Mouse (Mus musculus): ENCODE data around the gene Lax1. TPM values are rescaled to one million over a fixed set of nuclear protein-coding genes. Genes with fewer than 3 reads are reported as not detected.
"Not testable (repeated sequence)": the region's sequence is repeated elsewhere in the genome, so short reads cannot be mapped to it uniquely, and the experiment has no call there.

Lax1 gene
- polyA plus RNA-seq, 1 experiment from 2014 or later: 0.81 TPM

- WGBS: 74% methylated on average over 10 of the region's 10 CpGs
- H3K4me2 ChIP-seq: no peak overlapping the region
- 0 out of 2 replicates have a peak, but pooled peaks have one; percentile 33 for ATAC-seq (replicated peaks; ENCODE audit: low FRiP score)
- no peaks in the 10 kb centered on the region for H3K27me3 ChIP-seq
- no peaks in the 10 kb centered on the region for H3K9me3 ChIP-seq (replicated peaks)
- H3K4me1 ChIP-seq: peaks cover 14% of the 10 kb centered on the region
- H3K36me3 ChIP-seq: no peaks in the 10 kb centered on the region
- H3K4me3 ChIP-seq (replicated peaks): no peak overlapping the region
- no peak overlapping the region for H3K9ac ChIP-seq
- 0 out of 2 replicates have a peak overlapping the region, but pooled peaks have one; percentile 18 for H3K27ac ChIP-seq
Measured at GRCm38 (mm10) chr1:133685749-133686519, 4.0 kb downstream of the Lax1 start.

DNA sequence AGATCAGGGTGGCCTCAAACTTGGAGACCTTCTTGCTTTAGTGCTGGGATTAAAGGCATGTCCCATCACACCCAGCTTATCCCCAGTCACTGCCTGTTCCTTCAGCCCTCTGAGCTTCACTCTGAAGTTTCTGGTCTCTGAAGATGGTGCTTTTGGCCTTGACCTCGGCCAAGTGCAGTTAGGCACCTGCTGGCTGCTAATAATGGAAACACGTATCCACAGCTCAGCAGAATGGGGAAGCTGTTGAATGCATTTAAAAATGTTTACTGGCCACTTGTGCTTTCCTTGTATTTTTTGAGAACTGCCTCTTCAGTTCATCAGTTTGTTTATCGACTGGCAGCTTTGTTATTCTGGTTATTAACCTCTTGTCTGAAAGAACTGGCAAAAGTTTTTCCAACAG, 18.1 kb downstream of the Lax1 start:
- no peak for ATAC-seq (replicated peaks; ENCODE audit: low FRiP score)
- Histone ChIP-seq H3K27me3 (no peaks in the 10 kb centered on the region), H3K9ac (no peak overlapping the region), H3K36me3 (no peaks in the 10 kb centered on the region), H3K4me2 (no peak overlapping the region), H3K4me1 (no peaks in the 10 kb centered on the region), H3K27ac (no peak overlapping the region), H3K9me3 (replicated peaks) (no peaks in the 10 kb centered on the region), H3K4me3 (replicated peaks) (no peak overlapping the region)
- 78% methylated on average over 3 of the region's 3 CpGs for WGBS

- Histone ChIP-seq H3K9me3 (replicated peaks) (no peaks in the 10 kb centered on the region), H3K4me1 (no peaks in the 10 kb centered on the region), H3K9ac (no peak overlapping the region), H3K4me2 (no peak overlapping the region), H3K27me3 (no peaks in the 10 kb centered on the region), H3K4me3 (replicated peaks) (no peak overlapping the region), H3K27ac (no peak overlapping the region), H3K36me3 (no peaks in the 10 kb centered on the region)
- no peak for ATAC-seq (replicated peaks; ENCODE audit: low FRiP score)
- WGBS: 84% methylated on average over 3 of the region's 3 CpGs
Measured at GRCm38 (mm10) chr1:133671266-133671665, 18.6 kb downstream of the Lax1 start.

DNA sequence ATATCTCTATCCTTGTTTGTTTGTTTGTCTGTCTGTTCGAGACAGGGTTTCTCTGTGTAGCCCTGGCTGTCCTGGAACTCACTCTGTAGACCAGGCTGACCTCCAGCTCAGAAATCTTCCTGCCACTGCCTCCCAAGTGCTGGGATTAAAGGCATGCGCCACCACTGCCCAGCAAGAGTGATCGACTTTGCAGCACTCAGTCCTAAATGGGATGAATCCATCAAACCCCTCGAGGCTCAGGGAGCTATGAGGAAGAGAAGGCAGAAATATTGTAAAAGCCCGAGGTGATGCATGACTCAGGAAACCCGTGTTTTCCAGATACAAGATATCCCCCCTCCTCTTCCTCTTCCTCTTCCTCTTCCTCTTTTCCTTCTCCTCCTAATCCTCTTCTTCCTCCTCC, 19.1 kb downstream of the Lax1 start:
- no peak overlapping the region for H3K4me3 ChIP-seq (replicated peaks)
- no peak for ATAC-seq (replicated peaks; ENCODE audit: low FRiP score)
- no peak overlapping the region for H3K9ac ChIP-seq
- no peaks in the 10 kb centered on the region for H3K4me1 ChIP-seq
- no peak overlapping the region for H3K4me2 ChIP-seq
- H3K36me3 ChIP-seq: no peaks in the 10 kb centered on the region
- WGBS: 76% methylated on average over 6 of the region's 6 CpGs
- H3K27ac ChIP-seq: no peak overlapping the region
- no peaks in the 10 kb centered on the region for H3K9me3 ChIP-seq (replicated peaks)
- no peaks in the 10 kb centered on the region for H3K27me3 ChIP-seq

DNA sequence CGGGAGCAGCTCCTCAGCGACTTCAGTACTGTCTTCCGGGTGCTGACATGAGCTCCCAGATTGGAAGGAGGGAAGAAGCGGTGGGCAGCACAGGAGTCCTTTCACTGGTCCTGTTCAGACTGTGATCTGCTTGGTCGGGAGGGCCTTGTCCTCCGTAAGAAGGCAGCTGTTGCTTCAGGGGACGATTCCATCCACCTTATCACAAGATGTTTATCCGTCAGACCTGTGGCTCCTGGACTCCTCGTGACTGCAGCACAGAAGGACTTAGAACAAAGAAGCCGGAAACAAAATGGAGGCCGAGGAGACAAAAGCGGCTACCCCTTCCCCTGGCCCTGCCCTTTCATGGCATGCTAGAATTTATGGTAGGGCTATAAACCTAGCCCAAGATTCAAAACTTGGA, 19.7 kb downstream of the Lax1 start:
- Histone ChIP-seq H3K36me3 (no peaks in the 10 kb centered on the region), H3K4me3 (replicated peaks) (no peak overlapping the region), H3K27me3 (no peaks in the 10 kb centered on the region), H3K4me1 (no peaks in the 10 kb centered on the region), H3K27ac (no peak overlapping the region), H3K9me3 (replicated peaks) (no peaks in the 10 kb centered on the region), H3K4me2 (no peak overlapping the region), H3K9ac (no peak overlapping the region)
- ATAC-seq (replicated peaks; ENCODE audit: low FRiP score): no peak
- 74% methylated on average over 12 of the region's 12 CpGs for WGBS

DNA sequence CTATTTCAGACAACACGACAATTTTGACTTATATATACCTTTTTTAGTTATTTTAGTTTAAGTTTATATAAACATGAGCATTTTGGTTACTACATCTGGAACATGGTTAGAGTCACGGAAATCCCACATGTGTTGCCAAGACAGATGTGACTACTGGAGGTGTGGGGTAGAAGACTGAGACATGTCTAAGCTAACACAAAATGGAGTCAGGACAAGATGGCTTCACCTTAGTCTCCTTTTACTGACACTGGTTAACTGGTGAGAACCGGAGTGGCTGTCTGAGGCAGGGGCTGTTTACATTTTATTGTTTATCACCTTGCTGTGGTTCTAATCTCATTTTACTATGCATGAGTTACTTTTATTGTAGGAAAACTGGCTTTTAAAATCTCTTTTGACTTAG, 21.3 kb downstream of the Lax1 start:
- no peak overlapping the region for H3K4me3 ChIP-seq (replicated peaks)
- no peak overlapping the region for H3K9ac ChIP-seq
- no peaks in the 10 kb centered on the region for H3K27me3 ChIP-seq
- no peak overlapping the region for H3K27ac ChIP-seq
- H3K9me3 ChIP-seq (replicated peaks): no peaks in the 10 kb centered on the region
- H3K36me3 ChIP-seq: no peaks in the 10 kb centered on the region
- no peak overlapping the region for H3K4me2 ChIP-seq
- no peak for ATAC-seq (replicated peaks; ENCODE audit: low FRiP score)
- 84% methylated on average over 3 of the region's 3 CpGs for WGBS
- H3K4me1 ChIP-seq: no peaks in the 10 kb centered on the region

DNA sequence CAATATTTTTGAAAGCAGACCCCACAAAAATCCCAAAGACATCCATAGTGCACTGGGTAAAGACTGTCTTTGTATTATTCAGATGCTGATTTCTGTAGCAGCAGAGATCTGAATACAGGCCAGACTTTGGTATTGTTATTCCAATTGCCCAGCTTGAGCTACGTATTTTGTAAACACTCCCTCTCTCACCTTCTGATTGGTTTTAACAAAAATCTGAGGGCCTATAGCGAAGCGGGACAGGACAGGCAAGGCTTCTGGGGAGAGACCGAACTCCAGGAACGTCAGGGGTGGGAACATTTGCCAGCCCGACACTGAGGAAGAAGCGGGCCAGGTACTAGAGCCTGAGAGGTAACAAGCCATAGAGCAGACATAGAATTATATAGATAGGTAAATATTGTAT, 22.2 kb downstream of the Lax1 start:
- WGBS: 69% methylated on average over 7 of the region's 7 CpGs
- H3K9ac ChIP-seq: no peak overlapping the region

DNA sequence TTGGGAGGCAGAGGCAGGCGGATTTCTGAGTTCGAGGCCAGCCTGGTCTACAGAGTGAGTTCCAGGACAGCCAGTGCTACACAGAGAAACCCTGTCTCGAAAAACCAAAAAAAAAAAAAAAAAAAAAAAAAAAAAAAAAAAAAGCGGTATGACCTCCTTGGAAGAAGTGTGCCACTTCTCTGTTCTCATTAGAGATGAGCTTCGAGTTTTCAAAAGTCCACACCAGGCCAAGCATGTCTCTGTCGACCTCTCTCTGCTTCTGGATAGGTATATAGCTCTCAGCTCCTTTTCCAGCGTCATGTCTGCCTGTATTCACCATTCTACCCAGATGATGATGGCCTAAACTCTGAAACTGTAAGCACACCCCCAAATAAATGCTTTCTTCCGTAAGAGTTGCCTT, 24.2 kb downstream of the Lax1 start:
- ATAC-seq (replicated peaks; ENCODE audit: low FRiP score); H3K27me3 ChIP-seq; H3K36me3 ChIP-seq; H3K27ac ChIP-seq; H3K4me2 ChIP-seq; H3K9me3 ChIP-seq (replicated peaks); H3K9ac ChIP-seq; H3K4me1 ChIP-seq; H3K4me3 ChIP-seq (replicated peaks): not testable (repeated sequence)
- 87% methylated on average over 7 of the region's 8 CpGs for WGBS

More for the DNA sequence above, 22.2 kb downstream of the Lax1 start:
- H3K36me3 ChIP-seq: no peaks in the 10 kb centered on the region
- no peaks in the 10 kb centered on the region for H3K4me1 ChIP-seq
- no peak overlapping the region for H3K27ac ChIP-seq
- H3K9me3 ChIP-seq (replicated peaks): no peaks in the 10 kb centered on the region
- no peak overlapping the region for H3K4me2 ChIP-seq
- H3K4me3 ChIP-seq (replicated peaks): no peak overlapping the region
- no peaks in the 10 kb centered on the region for H3K27me3 ChIP-seq
- no peak for ATAC-seq (replicated peaks; ENCODE audit: low FRiP score)

DNA sequence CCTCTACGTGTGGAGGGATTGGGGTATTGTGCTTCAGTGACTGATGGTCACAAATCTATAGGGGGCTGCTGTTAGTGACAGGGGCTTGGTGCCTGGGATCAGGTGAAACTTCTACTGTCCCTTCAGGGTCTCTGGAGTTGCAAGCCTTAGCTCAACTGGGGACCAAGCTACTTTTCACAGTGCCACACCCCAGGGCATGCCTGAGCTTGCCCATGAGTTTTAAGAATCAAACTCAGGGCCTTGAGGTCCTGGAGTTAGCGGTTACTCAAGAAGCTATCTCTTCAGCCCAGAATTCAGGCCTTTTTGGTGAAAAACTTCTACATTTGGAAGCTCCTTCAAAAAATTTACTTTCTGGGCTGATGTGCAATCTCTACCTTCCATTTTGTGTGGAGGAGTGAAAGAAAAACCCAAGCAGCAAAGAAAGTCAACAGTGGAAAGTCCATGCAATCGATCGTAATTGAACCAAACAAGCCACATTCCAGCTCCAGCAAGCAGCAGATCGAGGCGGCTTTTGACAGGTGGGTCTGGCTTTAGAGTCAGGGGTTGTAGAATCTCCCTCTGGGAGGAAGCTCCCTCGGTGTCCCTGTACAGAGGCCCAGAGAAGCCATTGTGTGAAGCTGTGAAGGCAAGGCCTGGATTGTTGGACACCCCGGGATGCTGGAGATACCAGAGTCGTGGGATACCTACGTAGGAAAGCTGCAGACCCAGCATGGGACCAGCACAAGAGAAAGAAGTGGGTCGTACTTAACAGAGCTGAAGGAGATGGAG, 25.5 kb downstream of the Lax1 start:
- H3K4me3 ChIP-seq (replicated peaks): no peak overlapping the region
- no peak overlapping the region for H3K9ac ChIP-seq
- no peak overlapping the region for H3K4me2 ChIP-seq
- H3K27ac ChIP-seq: no peak overlapping the region
- no peaks in the 10 kb centered on the region for H3K27me3 ChIP-seq
- peaks cover 3% of the 10 kb centered on the region for H3K36me3 ChIP-seq
- peaks cover 7% of the 10 kb centered on the region for H3K4me1 ChIP-seq
- ATAC-seq (replicated peaks; ENCODE audit: low FRiP score): no peak
- H3K9me3 ChIP-seq (replicated peaks): no peaks in the 10 kb centered on the region
- 78% methylated on average over 11 of the region's 11 CpGs for WGBS

- Histone ChIP-seq H3K27me3 (no peaks in the 10 kb centered on the region), H3K4me1 (peaks cover 17% of the 10 kb centered on the region), H3K27ac (no peak overlapping the region), H3K9me3 (replicated peaks) (no peaks in the 10 kb centered on the region), H3K4me3 (replicated peaks) (no peak overlapping the region), H3K9ac (no peak overlapping the region), H3K36me3 (peaks cover 13% of the 10 kb centered on the region), H3K4me2 (no peak overlapping the region)
- ATAC-seq (replicated peaks; ENCODE audit: low FRiP score): no peak
- 70% methylated on average over 4 of the region's 4 CpGs for WGBS
Measured at GRCm38 (mm10) chr1:133663427-133663826, 26.5 kb downstream of the Lax1 start.

GRCm38 (mm10) chr1:133662941-133663340, 27.0 kb downstream of the Lax1 start:
- H3K27ac ChIP-seq: no peak overlapping the region

DNA sequence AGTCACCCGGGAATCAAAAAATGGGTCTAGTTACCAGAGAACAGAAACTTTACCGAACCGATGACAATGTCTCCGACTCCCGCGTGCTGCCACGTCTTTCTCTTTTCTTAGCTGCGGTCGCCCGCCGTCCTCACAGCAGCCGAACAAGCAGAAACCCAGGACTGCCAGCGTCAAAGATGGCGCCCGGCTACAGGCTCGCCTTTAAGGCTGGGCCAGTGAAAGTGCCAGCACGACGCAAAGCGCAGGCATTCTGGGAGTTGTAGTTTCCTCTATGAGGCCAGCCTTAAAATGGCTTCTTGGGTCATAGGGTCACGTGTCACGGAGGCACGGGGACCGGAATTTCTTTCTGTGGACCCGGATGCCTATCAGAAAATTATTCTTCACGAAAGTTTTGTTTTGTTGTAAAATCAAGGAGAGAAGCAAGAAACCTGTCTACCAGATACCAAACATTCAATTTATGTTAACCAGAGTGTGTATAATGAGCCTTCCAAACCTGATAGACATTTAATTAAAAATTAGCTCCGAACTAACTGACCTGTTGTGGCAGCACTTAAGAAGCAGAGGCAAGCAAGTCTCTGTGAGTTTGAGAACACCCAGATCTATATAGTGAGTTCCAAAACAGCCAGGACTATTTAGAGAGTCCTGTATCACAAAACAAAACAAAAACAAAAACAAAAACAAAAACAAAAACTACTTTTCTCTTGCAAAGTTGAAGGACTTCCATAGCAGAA, 28.5 kb downstream of the Lax1 start, which contains the start of gene Gm38394:
Gm38394 (minus strand) TSS at position 116 of the 731 bp plus-strand sequence.
- Histone ChIP-seq H3K4me1 (peaks cover 37% of the 10 kb centered on the region), H3K9ac (peak within 1 kb of the TSS; percentile 84), H3K4me2 (peak within 1 kb of the TSS; percentile 79), H3K4me3 (replicated peaks) (peak within 1 kb of the TSS; percentile 80), H3K36me3 (peaks cover 31% of the 10 kb centered on the region), H3K27me3 (no peaks in the 10 kb centered on the region), H3K27ac (peak within 1 kb of the TSS; percentile 93), H3K9me3 (replicated peaks) (no peaks in the 10 kb centered on the region)
- 2% methylated on average over 26 of the region's 26 CpGs for WGBS
- ATAC-seq (replicated peaks; ENCODE audit: low FRiP score): peak; percentile 98

More at GRCm38 (mm10) chr1:133662941-133663340, 27.0 kb downstream of the Lax1 start:
- peaks cover 21% of the 10 kb centered on the region for H3K4me1 ChIP-seq
- H3K36me3 ChIP-seq: peaks cover 17% of the 10 kb centered on the region
- no peak for ATAC-seq (replicated peaks; ENCODE audit: low FRiP score)
- WGBS: 97% methylated on average over 7 of the region's 7 CpGs
- H3K4me2 ChIP-seq: no peak overlapping the region
- no peaks in the 10 kb centered on the region for H3K27me3 ChIP-seq
- H3K9me3 ChIP-seq (replicated peaks): no peaks in the 10 kb centered on the region
- H3K9ac ChIP-seq: no peak overlapping the region
- no peak overlapping the region for H3K4me3 ChIP-seq (replicated peaks)

All from kidney, embryonic 15.5 days (tissue).